Mouse (Mus musculus) CH12.LX (cell line): Measurements from ENCODE around the gene Itga9. TPM values are rescaled to one million over a fixed set of nuclear protein-coding genes. Genes with fewer than 3 reads are reported as not detected.
A peak's percentile ranks its signal among the peaks of the same experiment; 100 is the strongest.

Experiments used
- DNase-seq: peaks from one replicate; pipeline ENCODE4 v3.0.0-alpha.2; 2013; ENCODE audit errors: extremely low read depth
- H3K27ac ChIP-seq: 2 replicates; pipeline ENCODE4 v1.5.1; 2012; ENCODE audit warnings: low read depth, mild to moderate bottlenecking, control low read depth, moderate library complexity; ENCODE audit not compliant: insufficient read depth
- H3K27me3 ChIP-seq: replicated peaks from 2 replicates; pipeline ENCODE3; 2012; ENCODE audit warnings: inconsistent platforms
- H3K36me3 ChIP-seq, 2 experiments: replicated peaks in 1 of 2; 2 replicates each; pipeline versions ENCODE3 to v1.6.1; 2012; ENCODE audit warnings: inconsistent platforms in 1 of 2, low read length in 1 of 2, mild to moderate bottlenecking in 1 of 2, mixed read lengths in 1 of 2, moderate library complexity in 1 of 2; ENCODE audit not compliant: control insufficient read depth in 1 of 2, insufficient read depth in 1 of 2
- H3K4me1 ChIP-seq, 2 experiments: 2 replicates each; pipeline ENCODE4 v1.6.1; 2012; ENCODE audit warnings: inconsistent platforms in 1 of 2, moderate library complexity in 1 of 2; ENCODE audit not compliant: insufficient read depth in 2 of 2, control insufficient read depth in 1 of 2
- H3K4me2 ChIP-seq: 2 replicates; pipeline ENCODE4 v1.6.1; 2012; ENCODE audit warnings: low read depth, mild to moderate bottlenecking, control low read depth; ENCODE audit not compliant: poor library complexity, insufficient read depth, severe bottlenecking
- H3K4me3 ChIP-seq, 3 experiments: fragments of 150-350 bp in 1 of 3; sonication (generic) in 1 of 3; replicated peaks in 1 of 3; 2 replicates each; pipeline versions ENCODE3 to v1.5.1; 2011 to 2012; ENCODE audit warnings: low read depth in 2 of 3, low read length in 2 of 3, mild to moderate bottlenecking in 2 of 3, moderate library complexity in 2 of 3, control low read depth in 1 of 3, improper control_type of control experiment in 1 of 3, inconsistent platforms in 1 of 3, mixed read lengths in 1 of 3; ENCODE audit not compliant: poor library complexity in 1 of 3
- H3K79me2 ChIP-seq: replicated peaks from 2 replicates; pipeline ENCODE4 v1.6.1; 2012; ENCODE audit warnings: mild to moderate bottlenecking, moderate library complexity; ENCODE audit not compliant: control insufficient read depth, poor library complexity, insufficient read depth, severe bottlenecking; ENCODE audit errors: extremely low read depth
- H3K9ac ChIP-seq: 2 replicates; pipeline ENCODE4 v1.6.1; 2012; ENCODE audit warnings: low read depth, mild to moderate bottlenecking, control low read depth, moderate library complexity; ENCODE audit not compliant: insufficient read depth
- H3K9me3 ChIP-seq: replicated peaks from 2 replicates; pipeline ENCODE3; 2012; ENCODE audit warnings: low read length, inconsistent platforms, mixed read lengths
- BHLHE40 ChIP-seq: IDR thresholded peaks from 2 replicates; pipeline ENCODE4 v1.6.1; 2011; ENCODE audit warnings: mild to moderate bottlenecking, low read depth, low read length, improper control_type of control experiment
- CHD1 ChIP-seq: IDR thresholded peaks from 2 replicates; pipeline ENCODE4 v1.6.1; 2012; ENCODE audit warnings: low read depth, low read length, improper control_type of control experiment, inconsistent platforms
- CTCF ChIP-seq, 2 experiments: IDR thresholded peaks in 1 of 2; conservative IDR thresholded peaks in 1 of 2; 2 replicates each; pipeline ENCODE4 v1.5.1; 2011 to 2012; ENCODE audit warnings: low read depth in 2 of 2, low read length in 2 of 2, improper control_type of control experiment in 1 of 2, inconsistent platforms in 1 of 2, mild to moderate bottlenecking in 1 of 2, moderate library complexity in 1 of 2
- GABPA ChIP-seq: IDR thresholded peaks from 2 replicates; pipeline ENCODE4 v1.6.1; 2012; ENCODE audit warnings: low read depth, low read length, improper control_type of control experiment, inconsistent platforms; ENCODE audit not compliant: insufficient replicate concordance
- KAT2A ChIP-seq: IDR thresholded peaks from 2 replicates; pipeline ENCODE4 v1.6.1; 2012; ENCODE audit warnings: low read length, improper control_type of control experiment, inconsistent platforms; ENCODE audit not compliant: insufficient replicate concordance
- MAX ChIP-seq: IDR thresholded peaks from 2 replicates; pipeline ENCODE4 v1.6.1; 2011; ENCODE audit warnings: low read length, improper control_type of control experiment
- MEF2A ChIP-seq: IDR thresholded peaks from 2 replicates; pipeline ENCODE4 v1.6.1; 2014; ENCODE audit warnings: low read depth, mild to moderate bottlenecking, inconsistent platforms, low read length, improper control_type of control experiment, borderline replicate concordance
- NRF1 ChIP-seq: IDR thresholded peaks from 2 replicates; pipeline ENCODE4 v1.6.1; 2014; ENCODE audit warnings: low read depth, mild to moderate bottlenecking, inconsistent platforms, low read length, improper control_type of control experiment, moderate library complexity
- RAD21 ChIP-seq: IDR thresholded peaks from 2 replicates; pipeline ENCODE4 v1.6.1; 2011; ENCODE audit warnings: low read depth, mild to moderate bottlenecking, low read length, improper control_type of control experiment, moderate library complexity
- TCF12 ChIP-seq: IDR thresholded peaks from 2 replicates; pipeline ENCODE4 v1.6.1; 2014; ENCODE audit warnings: low read depth, mild to moderate bottlenecking, inconsistent platforms, low read length, improper control_type of control experiment
- ZMIZ1 ChIP-seq: IDR thresholded peaks from 2 replicates; pipeline ENCODE4 v1.6.1; 2012; ENCODE audit warnings: low read depth, mild to moderate bottlenecking, inconsistent platforms, low read length, improper control_type of control experiment
- ZNF384 ChIP-seq: IDR thresholded peaks from 2 replicates; pipeline ENCODE4 v1.6.1; 2012; ENCODE audit warnings: low read depth, low read length, improper control_type of control experiment, inconsistent platforms
- dilution Hi-C: fragments of 300-500 bp; cut with MboI; formaldehyde crosslinking; loops from 2 replicates; pipeline ENCODE4 v1.14.3; 2020; ENCODE audit warnings: low sequenced_read_pairs; ENCODE audit not compliant: extremely low pct_unique_long_range_greater_than_20kb, extremely low pct_ligation_motif_present
- in situ Hi-C: fragments of 300-500 bp; cut with MboI; formaldehyde crosslinking; loops from 3 replicates; pipeline ENCODE4 v1.14.3; 2019; ENCODE audit warnings: low sequenced_read_pairs, low pct_ligation_motif_present, low pct_unique_long_range_greater_than_20kb, mixed read lengths
- polyA plus RNA-seq: library from polyadenylated mRNA; unstranded; fragments of >175 nt; gene quantifications from 2 replicates; pipeline ENCODE4 v1.2.1, GENCODE M21; 2012; ENCODE audit warnings: low read depth; ENCODE audit not compliant: insufficient read length
- total RNA-seq, 2 experiments: library from RNA; depleted of rRNA; stranded (reverse); fragments of 300-350 nt in 1 of 2; fragments of >200 nt in 1 of 2; gene quantifications; 2 replicates each; pipeline ENCODE4 v1.2.3; 2012 to 2014

Gene Itga9
- total and polyA plus RNA-seq, 3 experiments, result 0.19 TPM; not detected in 2

DNA sequence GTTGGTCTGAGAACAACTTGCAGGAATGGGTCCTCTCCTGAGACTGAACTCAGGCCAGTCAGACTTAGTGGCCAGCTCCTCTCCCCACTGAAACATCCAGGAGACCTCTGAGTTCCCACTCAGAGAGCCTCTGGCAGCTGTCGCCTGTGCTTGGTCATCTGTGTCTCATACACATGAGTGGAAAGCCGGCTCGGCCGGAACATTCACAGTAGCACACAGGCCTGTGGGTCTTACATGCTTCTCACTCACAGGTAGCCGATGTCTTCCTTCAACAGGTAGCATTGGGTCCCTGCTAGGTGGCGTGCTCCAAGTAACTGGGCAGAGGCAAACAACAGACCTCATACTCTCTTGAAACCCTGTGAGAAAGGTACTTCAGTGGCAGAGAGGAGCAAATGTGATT lies 284.6 kb downstream of the Itga9 start:
- Histone ChIP-seq H3K9ac (no peak overlapping the region), H3K4me1 (no peaks in the 10 kb centered on the region), H3K4me3 (no peak overlapping the region), H3K27ac (no peak overlapping the region), H3K9me3 (peaks cover 5% of the 10 kb centered on the region), H3K27me3 (peaks cover 59% of the 10 kb centered on the region), H3K36me3 (no peaks in the 10 kb centered on the region), H3K4me2 (no peak overlapping the region), H3K79me2 (no peaks in the 10 kb centered on the region)
- no peak for DNase-seq
- TF ChIP-seq ZNF384, result no peak
- in situ Hi-C loops, result no loop called here
- dilution Hi-C loops, result no loop called here

DNA sequence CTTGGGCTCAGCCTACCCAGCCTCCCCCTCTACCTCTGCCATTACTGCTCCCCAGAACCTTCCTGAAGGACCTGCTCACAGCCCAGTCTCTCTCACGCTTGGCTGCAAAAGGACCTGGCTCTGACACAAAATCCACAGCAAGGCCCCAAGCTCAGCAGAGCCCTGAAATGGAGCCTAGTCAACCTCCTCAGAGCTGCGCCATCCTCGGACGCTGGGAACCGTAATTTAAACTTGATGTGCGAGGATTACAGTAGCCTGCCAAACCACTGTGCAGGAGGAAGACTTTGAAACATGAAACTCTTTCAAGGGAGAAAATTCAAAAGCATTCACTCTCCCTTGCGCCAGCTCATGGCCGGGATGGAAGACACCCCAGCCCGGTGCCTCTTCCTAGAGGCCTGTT lies 285.1 kb downstream of the Itga9 start:
- H3K4me2 ChIP-seq, result no peak overlapping the region
- in situ Hi-C loops, result no loop called here

DNA sequence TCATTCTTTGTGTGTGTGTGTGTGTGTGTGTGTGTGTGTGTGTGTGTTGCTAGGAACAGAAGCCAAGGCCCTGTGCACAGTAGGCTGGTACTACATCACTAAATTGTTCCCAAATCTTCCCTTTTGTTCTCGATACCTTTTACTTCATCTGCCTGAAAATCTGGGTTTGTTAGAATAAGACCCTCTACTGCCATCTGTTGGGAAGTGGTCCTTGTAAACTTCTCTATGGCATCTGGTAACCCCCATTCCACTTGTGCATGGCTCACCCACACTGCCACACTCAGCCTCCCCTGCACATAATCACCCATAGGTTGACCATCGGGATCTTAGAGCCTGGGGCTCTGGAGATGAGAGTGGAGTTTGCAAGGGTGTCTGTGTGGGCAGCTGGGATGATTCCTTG lies 288.6 kb downstream of the Itga9 start:
- TF ChIP-seq TCF12, result no peak
- peak in 1 of 2 experiments; percentile 21; a peak in 1 of 4 replicates for TF ChIP-seq CTCF (conservative IDR thresholded peaks at IDR 0.05 in 1 of 2, IDR thresholded peaks at IDR 0.05 in 1 of 2; ENCODE audit: low read depth in 2 of 2, low read length in 2 of 2)
- peak; percentile 4 for TF ChIP-seq RAD21
- no peak for TF ChIP-seq MAX
- dilution Hi-C loops, result no loop called here
- H3K9me3 ChIP-seq, result peaks cover 2% of the 10 kb centered on the region

More for the DNA sequence above, 285.1 kb downstream of the Itga9 start:
- no peak for DNase-seq
- peaks cover 55% of the 10 kb centered on the region for H3K27me3 ChIP-seq
- no peak for TF ChIP-seq BHLHE40
- TF ChIP-seq CHD1, result no peak
- no peak for TF ChIP-seq ZMIZ1
- TF ChIP-seq MEF2A, result no peak
- TF ChIP-seq NRF1, result no peak
- TF ChIP-seq ZNF384, result no peak
- TF ChIP-seq KAT2A, result no peak
- no peak for TF ChIP-seq GABPA
- TF ChIP-seq TCF12, result no peak
- peaks cover 5% of the 10 kb centered on the region for H3K9me3 ChIP-seq
- no peaks in the 10 kb centered on the region for H3K79me2 ChIP-seq
- H3K36me3 ChIP-seq, result no peaks in the 10 kb centered on the region
- no peak overlapping the region for H3K27ac ChIP-seq
- H3K4me3 ChIP-seq, result no peak overlapping the region
- no peaks in the 10 kb centered on the region for H3K4me1 ChIP-seq
- no peak overlapping the region for H3K9ac ChIP-seq
- dilution Hi-C loops, result no loop called here

More for the DNA sequence above, 288.6 kb downstream of the Itga9 start:
- H3K4me3 ChIP-seq, result no peak overlapping the region
- no peak overlapping the region for H3K9ac ChIP-seq
- H3K27ac ChIP-seq, result no peak overlapping the region
- no peaks in the 10 kb centered on the region for H3K4me1 ChIP-seq
- DNase-seq, result no peak
- H3K79me2 ChIP-seq, result no peaks in the 10 kb centered on the region
- in situ Hi-C loops, result no loop called here
- no peak overlapping the region for H3K4me2 ChIP-seq
- H3K27me3 ChIP-seq, result peaks cover 69% of the 10 kb centered on the region
- H3K36me3 ChIP-seq, result no peaks in the 10 kb centered on the region
